Mouse (Mus musculus) erythroblast, embryonic 14.5 days (primary cell): Measurements from ENCODE around the gene Mrps34. TPM values are rescaled to one million over a fixed set of nuclear protein-coding genes. Genes with fewer than 3 reads are reported as not detected.

Experiments used
- H3K27me3 ChIP-seq: 2 replicates; pipeline ENCODE4 v1.6.1; 2012; ENCODE audit warnings: inconsistent platforms; ENCODE audit not compliant: control insufficient read depth
- H3K36me3 ChIP-seq: 2 replicates; pipeline ENCODE4 v1.6.1; 2012; ENCODE audit warnings: mild to moderate bottlenecking, inconsistent platforms; ENCODE audit not compliant: control insufficient read depth
- H3K4me1 ChIP-seq: 2 replicates; pipeline ENCODE4 v1.6.1; 2012; ENCODE audit warnings: inconsistent platforms; ENCODE audit not compliant: control insufficient read depth
- H3K4me3 ChIP-seq: replicated peaks from 2 replicates; pipeline ENCODE3; 2012; ENCODE audit warnings: moderate library complexity, mild to moderate bottlenecking, inconsistent platforms
- H3K9me3 ChIP-seq: 2 replicates; pipeline ENCODE4 v1.6.1; 2012; ENCODE audit warnings: low read length, inconsistent platforms, mixed read lengths; ENCODE audit not compliant: control insufficient read depth
- GATA1 ChIP-seq: IDR thresholded peaks from 2 replicates; pipeline ENCODE4 v1.6.1; 2012; ENCODE audit warnings: low read length, inconsistent platforms, mixed read lengths
- TAL1 ChIP-seq: IDR thresholded peaks from 3 replicates; pipeline ENCODE4 v1.6.1; 2012; ENCODE audit warnings: low read length, inconsistent platforms, mixed read lengths
- polyA plus RNA-seq: library from polyadenylated mRNA; stranded (reverse); fragments of >175 nt; gene quantifications from 2 replicates; pipeline ENCODE4 v1.2.3, GENCODE M21; 2012

The Mrps34 gene
- polyA plus RNA-seq, 1 experiment: 6.4 TPM

DNA sequence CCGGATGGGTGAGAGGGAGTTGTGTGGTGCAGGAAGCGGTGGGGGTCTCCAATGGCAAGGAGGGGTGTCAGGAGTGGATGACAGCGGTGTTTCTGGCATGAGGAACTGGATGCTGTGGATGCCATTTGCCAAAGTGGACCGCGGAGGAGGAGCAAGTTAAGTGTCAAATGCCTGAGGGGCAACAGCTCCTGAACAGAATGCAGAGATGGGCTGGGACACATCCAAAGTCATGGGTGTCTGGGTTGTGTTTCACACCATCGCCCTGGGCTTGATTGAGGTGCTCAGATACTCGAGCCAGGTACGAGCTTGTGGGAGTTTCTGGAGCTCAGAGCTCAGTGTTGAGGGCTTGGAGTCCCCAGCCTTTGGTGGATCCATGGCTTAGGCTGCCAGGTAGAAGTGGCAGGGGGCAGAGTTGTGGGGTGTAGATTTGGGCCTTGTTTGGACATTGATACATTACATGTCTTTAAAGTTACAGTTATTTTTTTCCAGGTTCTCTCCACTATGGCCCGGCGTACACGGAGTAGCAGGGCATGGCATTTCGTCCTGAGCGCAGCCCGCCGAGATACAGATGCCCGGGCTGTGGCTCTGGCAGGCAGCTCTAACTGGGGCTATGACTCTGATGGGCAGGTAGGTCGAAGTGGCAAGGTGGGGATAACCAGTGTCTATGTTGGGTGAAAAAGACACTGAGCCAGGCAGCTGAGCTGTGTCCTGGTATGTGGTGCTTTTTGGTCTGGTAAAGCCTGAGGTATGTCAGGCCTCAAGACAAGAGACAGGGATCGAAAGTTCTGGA is 7.4 kb upstream of the Mrps34 start:
- Histone ChIP-seq H3K4me1 (peaks cover 68% of the 10 kb centered on the region), H3K4me3 (peak overlapping the region; percentile 90)

DNA sequence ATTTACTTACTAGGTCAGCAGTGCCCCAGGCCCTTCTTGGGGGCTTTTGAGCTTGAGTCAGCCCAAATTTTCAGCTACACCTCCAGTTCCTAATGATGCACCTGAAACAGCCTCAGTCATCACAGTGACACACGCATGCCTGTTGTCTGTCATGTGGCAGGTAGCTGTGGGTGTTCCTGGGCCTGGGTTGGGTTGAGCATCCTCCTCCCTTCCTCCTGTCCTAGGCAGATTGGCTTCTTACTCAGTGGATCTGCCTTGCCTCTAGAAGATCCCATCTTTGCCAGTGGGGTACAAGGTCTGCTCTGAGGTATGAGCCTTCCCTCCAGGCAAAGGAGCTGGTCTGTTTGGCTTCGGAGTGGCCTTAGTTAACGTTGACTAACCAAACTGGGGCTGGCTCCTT is 6.1 kb upstream of the Mrps34 start:
- Histone ChIP-seq H3K9me3 (no peaks in the 10 kb centered on the region), H3K36me3 (peaks cover 82% of the 10 kb centered on the region), H3K27me3 (no peaks in the 10 kb centered on the region), H3K4me3 (peak overlapping the region; percentile 23), H3K4me1 (peaks cover 72% of the 10 kb centered on the region)
- no peak for TF ChIP-seq GATA1
- no peak for TF ChIP-seq TAL1

More for the DNA sequence above, 7.4 kb upstream of the Mrps34 start:
- TF ChIP-seq TAL1 (no peak), GATA1 (no peak)
- Histone ChIP-seq H3K27me3 (no peaks in the 10 kb centered on the region), H3K9me3 (no peaks in the 10 kb centered on the region), H3K36me3 (peaks cover 82% of the 10 kb centered on the region)

DNA sequence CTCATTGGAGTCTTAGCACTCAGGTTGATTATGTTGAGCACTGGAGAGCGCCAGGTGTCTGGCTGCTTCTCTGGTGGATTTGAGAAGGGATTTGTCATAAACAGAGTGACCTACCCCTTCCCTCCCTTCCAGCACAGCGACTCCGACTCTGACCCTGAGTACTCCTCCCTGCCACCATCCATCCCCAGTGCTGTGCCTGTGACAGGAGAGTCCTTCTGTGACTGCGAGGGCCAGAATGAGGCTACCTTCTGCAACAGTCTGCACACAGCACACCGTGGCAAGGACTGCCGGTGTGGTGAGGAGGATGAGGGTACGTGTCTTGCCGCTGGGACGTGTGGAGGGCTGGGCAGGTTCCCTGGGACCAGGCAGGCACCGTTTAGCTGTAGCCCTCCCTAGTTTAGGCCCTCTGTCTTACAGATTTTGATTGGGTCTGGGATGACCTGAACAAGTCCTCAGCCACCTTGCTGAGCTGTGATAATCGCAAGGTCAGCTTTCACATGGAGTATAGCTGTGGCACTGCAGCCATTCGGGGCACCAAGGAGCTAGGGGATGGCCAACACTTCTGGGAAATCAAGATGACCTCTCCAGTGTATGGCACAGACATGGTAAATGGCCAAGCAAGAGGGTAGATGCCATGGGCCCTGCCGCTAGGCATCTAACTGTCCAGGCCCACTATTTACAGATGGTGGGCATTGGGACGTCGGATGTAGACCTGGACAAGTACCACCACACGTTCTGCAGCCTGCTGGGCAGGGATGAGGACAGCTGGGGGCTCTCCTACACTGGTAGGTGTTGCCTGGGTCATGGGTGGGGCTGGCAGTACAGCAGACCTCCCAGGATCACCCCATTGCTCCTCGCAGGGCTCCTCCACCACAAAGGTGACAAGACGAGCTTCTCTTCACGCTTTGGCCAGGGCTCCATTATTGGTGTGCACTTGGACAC is 4.5 kb upstream of the Mrps34 start:
- peak overlapping the region; percentile 17 for H3K4me3 ChIP-seq
- no peaks in the 10 kb centered on the region for H3K9me3 ChIP-seq
- H3K36me3 ChIP-seq: peaks cover 73% of the 10 kb centered on the region
- peaks cover 70% of the 10 kb centered on the region for H3K4me1 ChIP-seq
- no peaks in the 10 kb centered on the region for H3K27me3 ChIP-seq
- no peak for TF ChIP-seq GATA1
- TF ChIP-seq TAL1: no peak

DNA sequence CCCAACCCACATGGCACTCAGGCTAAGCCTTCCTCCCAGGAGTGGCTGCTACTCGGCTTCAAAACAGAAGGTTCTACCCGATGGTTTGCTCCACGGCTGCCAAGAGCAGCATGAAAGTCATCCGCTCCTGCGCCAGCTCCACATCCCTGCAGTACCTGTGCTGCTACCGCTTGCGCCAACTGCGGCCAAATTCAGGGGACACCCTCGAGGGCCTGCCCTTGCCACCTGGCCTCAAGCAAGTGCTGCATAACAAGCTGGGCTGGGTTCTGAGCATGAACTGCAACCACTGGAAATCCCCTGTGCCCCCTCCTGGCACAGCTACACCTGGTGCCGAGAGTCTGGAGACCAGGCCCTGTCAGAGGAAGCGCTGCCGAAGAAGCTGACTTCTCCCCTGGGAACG is 3.6 kb upstream of the Mrps34 start:
- TF ChIP-seq GATA1 (no peak), TAL1 (no peak)
- H3K36me3 ChIP-seq: peaks cover 72% of the 10 kb centered on the region
- no peaks in the 10 kb centered on the region for H3K9me3 ChIP-seq
- peaks cover 72% of the 10 kb centered on the region for H3K4me1 ChIP-seq
- H3K27me3 ChIP-seq: no peaks in the 10 kb centered on the region
- H3K4me3 ChIP-seq: no peak overlapping the region

DNA sequence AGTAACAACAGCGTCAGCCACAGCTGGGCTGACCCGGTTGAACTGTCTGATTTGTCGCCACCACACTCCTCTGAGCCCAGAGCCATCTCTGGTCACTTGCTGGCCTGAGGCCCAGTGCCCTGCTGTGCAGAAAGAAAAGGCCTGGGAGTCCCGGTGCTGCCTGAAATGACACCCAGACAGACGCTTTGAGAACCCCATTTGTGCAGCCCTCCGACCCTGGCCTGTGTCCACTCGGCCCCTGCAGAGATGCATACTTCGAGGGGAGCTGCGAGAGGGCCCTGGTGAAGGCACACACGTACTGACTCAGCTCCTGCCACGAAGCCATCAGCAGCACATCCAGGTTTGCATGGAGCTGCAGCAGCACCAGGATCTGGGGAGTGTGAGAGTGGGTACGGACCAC is 2.1 kb upstream of the Mrps34 start:
- Histone ChIP-seq H3K4me1 (peaks cover 78% of the 10 kb centered on the region), H3K4me3 (peak overlapping the region; percentile 1), H3K36me3 (peaks cover 81% of the 10 kb centered on the region), H3K9me3 (no peaks in the 10 kb centered on the region), H3K27me3 (no peaks in the 10 kb centered on the region)
- no peak for TF ChIP-seq TAL1
- TF ChIP-seq GATA1: no peak

DNA sequence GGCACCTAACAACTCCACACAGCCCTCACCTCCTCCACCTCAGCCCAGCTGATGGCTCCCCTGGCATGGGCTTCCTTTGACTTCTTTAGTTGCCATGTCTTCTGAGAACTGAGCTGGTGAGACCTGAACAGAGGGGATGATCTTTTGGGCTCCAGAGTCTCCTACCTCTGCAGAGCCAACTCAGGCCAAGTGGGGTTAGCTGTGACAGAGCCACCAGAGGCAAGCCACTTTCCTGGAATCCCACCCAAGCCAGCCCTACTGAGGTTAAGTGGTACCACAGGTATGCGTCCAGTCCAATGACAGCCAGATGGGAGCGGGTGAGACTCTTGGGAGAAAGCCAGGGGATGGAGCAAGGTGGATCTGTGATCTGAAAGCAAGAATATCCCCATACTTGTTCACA is 1.6 kb upstream of the Mrps34 start:
- H3K36me3 ChIP-seq: peaks cover 81% of the 10 kb centered on the region
- H3K4me3 ChIP-seq: peak overlapping the region; percentile 64
- no peaks in the 10 kb centered on the region for H3K27me3 ChIP-seq
- TF ChIP-seq GATA1 (no peak), TAL1 (no peak)
- no peaks in the 10 kb centered on the region for H3K9me3 ChIP-seq
- H3K4me1 ChIP-seq: peaks cover 79% of the 10 kb centered on the region

DNA sequence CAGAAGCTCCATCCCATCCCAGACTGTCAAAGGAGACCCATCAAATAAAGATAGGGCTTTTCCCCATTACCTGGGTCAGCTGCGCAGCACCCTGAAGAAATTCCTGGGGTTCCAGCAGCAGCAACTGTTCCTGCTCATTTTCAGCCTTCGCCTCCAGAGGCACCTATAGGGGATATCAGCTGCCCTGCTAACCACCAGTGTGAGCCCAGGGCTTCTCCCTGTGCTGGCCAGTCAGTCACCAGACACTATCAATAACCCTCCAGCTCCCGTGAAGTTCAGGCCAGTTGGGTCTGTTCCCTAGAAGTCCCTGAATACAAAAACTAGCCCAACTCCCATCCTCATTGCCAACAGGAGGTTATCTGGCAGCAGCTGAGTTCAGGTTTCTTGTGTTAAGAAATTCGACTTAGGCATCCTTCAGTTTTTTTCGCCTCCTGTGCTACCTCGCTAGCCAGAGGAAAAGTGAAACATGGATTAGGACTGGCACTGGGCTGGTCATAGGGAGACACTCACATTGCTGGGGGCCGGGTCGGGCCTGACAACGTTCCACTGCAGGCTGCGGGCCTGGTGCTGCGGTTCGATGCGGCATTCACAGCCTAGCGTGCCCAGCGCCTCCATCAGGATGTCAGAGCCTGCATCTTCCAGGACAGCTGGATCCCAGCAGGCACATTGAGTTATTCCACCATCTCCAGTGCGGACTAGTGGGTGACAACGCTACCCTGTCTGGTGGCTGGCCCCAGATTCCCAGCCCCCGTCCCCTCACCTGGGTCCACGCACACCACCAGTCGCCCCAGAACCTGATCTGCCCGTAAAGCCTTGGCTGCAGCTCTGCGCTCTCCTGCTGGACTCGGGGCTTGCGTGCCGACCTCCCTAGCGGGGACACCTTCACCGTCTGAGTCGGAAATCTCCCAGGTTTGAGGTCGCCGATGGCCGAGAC is 588 bp upstream of the Mrps34 start:
- TF ChIP-seq GATA1 (no peak), TAL1 (no peak)
- peaks cover 81% of the 10 kb centered on the region for H3K4me1 ChIP-seq
- peaks cover 81% of the 10 kb centered on the region for H3K36me3 ChIP-seq

DNA sequence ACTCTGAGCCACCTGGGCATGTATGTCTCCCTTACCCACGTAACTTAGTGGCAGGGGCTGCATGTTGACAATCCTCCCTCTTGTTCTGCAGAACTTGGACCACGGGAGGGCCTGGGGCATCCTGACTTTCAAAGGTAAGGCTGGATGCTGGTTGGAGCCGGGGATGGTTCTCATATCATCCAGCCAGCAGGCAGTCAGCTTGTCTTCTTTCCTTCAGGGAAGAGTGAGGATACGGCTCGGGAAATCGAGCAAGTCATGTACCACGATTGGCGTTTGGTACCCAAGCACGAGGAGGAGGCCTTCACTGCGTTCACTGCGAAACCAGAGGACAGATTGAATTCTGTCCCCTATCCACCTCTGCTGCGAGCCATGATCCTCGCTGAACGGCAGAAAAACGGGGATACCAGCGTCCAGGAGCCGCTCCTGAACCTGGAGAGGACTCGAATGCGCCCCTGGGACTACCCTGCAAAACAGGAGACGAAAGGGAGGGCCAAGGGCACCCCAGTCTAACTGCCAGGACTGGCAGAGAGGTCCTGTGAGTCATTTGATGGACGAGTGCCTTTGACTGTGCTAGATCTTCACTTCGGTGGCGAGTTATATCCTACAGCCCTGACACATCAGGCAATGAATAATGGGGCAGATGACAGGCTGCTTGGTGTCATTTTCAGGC is 790 bp downstream of the Mrps34 start:
- Histone ChIP-seq H3K36me3 (peaks cover 81% of the 10 kb centered on the region), H3K27me3 (no peaks in the 10 kb centered on the region), H3K4me3 (peak overlapping the region; percentile 64), H3K9me3 (no peaks in the 10 kb centered on the region), H3K4me1 (peaks cover 79% of the 10 kb centered on the region)
- TF ChIP-seq GATA1: no peak
- no peak for TF ChIP-seq TAL1

More for the DNA sequence above, 588 bp upstream of the Mrps34 start:
- Histone ChIP-seq H3K27me3 (no peaks in the 10 kb centered on the region), H3K4me3 (peak overlapping the region; percentile 64), H3K9me3 (no peaks in the 10 kb centered on the region)
